Mouse (Mus musculus): Measurements from ENCODE around the gene Mup15. TPM values are rescaled to one million over a fixed set of nuclear protein-coding genes. Genes with fewer than 3 reads are reported as not detected.
"Not testable (repeated sequence)": the region's sequence is repeated elsewhere in the genome, so short reads cannot be mapped to it uniquely, and the experiment has no call there.

Gene Mup15
- total RNA-seq (2014; rRNA removed) (not detected in 2 replicates), polyA plus RNA-seq (2015; fragmentation: Nextera tagmentation; extraction: Ambion mirVana) (not detected in 2 replicates)

DNA sequence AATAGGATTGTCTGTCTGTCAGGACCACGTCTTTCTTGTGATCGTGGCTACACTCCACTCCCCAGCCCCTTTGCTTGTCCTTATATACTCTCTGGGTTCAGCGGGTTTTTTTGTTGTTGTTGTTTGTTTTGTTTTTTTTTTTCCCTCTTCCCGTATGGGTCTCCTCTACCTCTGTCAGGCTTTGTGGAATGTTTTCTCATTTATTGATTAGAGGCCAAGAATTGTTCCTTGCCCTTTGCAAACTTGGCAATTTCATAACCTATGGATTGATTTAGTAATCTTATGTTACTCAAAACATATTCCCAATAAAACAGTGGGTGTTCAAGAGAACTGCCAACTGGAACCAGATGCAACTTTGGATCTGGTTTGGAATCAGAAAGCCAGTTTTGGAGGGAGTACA, at the start of gene Mup15:
Mup15 (minus strand) TSS at position 101 of the 400 bp plus-strand sequence.
- not testable (repeated sequence) for H3K9me3 ChIP-seq (ENCODE audit: low read length); H3K27ac ChIP-seq (ENCODE audit: low read depth, low read length); H3K27me3 ChIP-seq (ENCODE audit: insufficient read depth, low read length); H3K4me3 ChIP-seq (ENCODE audit: low read depth, low read length); H3K9ac ChIP-seq (replicated peaks; ENCODE audit: low read length, poor library complexity, severe bottlenecking); DNase-seq (ENCODE audit: low spot score); H3K4me1 ChIP-seq (ENCODE audit: insufficient read depth, low read length); H3K36me3 ChIP-seq (ENCODE audit: insufficient read depth, low read length); ATAC-seq (ENCODE audit: low FRiP score); H3K4me2 ChIP-seq (ENCODE audit: low read depth, low read length, poor library complexity, severe bottlenecking)
- no CpG with 5 or more reads among the region's 4 CpGs for WGBS

Other genes with a start within 250 kb of the Mup15 start
- not detected in 2 replicates for gene Mup13, start 211.5 kb downstream of the Mup15 start, total RNA-seq (2014; rRNA removed)
- gene Mup13, start 211.5 kb downstream of the Mup15 start, polyA plus RNA-seq (2015; fragmentation: Nextera tagmentation; extraction: Ambion mirVana), result not detected in 2 replicates
- gene Mup14, start 135.7 kb downstream of the Mup15 start, total RNA-seq (2014; rRNA removed), result not detected in 2 replicates
- gene Mup14, start 135.7 kb downstream of the Mup15 start, polyA plus RNA-seq (2015; fragmentation: Nextera tagmentation; extraction: Ambion mirVana), result not detected in 2 replicates
- not detected in 2 replicates for gene Mup16, start 79.8 kb upstream of the Mup15 start, total RNA-seq (2014; rRNA removed)
- gene Mup16, start 79.8 kb upstream of the Mup15 start, polyA plus RNA-seq (2015; fragmentation: Nextera tagmentation; extraction: Ambion mirVana), result not detected in 2 replicates
- not detected in 2 replicates for gene Mup17, start 156.1 kb upstream of the Mup15 start, total RNA-seq (2014; rRNA removed)
- gene Mup17, start 156.1 kb upstream of the Mup15 start, polyA plus RNA-seq (2015; fragmentation: Nextera tagmentation; extraction: Ambion mirVana), result not detected in 2 replicates
- gene Mup18, start 234.4 kb upstream of the Mup15 start, total RNA-seq (2014; rRNA removed), result not detected in 2 replicates
- not detected in 2 replicates for gene Mup18, start 234.4 kb upstream of the Mup15 start, polyA plus RNA-seq (2015; fragmentation: Nextera tagmentation; extraction: Ambion mirVana)

All from midbrain, postnatal 0 days (tissue).